Mouse (Mus musculus): ENCODE measurements around the gene H1fnt.

Gene H1fnt

GRCm38 (mm10) chr15:98257193-98257592 lies at the start of gene H1fnt:
Gene H1fnt, minus strand, starts transcription at chr15:98257293.
- DNase-seq = no peak

- DNase-seq = peak; percentile 67
Observed at GRCm38 (mm10) chr15:98295628-98296551, 38.8 kb upstream of the H1fnt start, which contains the start of gene Zfp641. Gene Zfp641, minus strand, starts transcription at chr15:98296161.

DNA sequence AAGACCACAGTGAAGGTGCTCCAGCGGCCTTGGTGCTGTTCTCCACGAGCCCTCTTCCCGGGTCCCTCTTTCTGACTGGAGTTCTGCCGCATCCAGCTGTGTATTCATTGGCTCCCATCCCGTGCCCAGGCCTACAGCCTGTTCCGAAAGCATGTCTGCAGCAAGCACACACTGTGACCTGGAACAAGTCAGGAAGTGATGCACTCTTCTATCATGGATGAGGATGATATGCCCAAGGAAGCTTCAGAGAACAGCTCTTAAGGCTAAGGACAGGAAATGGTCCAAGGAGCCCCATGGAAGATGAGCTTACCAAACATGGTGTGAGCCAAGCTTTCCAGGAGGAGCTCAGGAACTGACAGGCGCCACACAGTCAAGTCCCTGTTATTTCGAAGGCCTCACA lies 36.6 kb upstream of the H1fnt start:
- DNase-seq = no peak

GRCm38 (mm10) chr15:98288566-98288965 lies 31.5 kb upstream of the H1fnt start:
- DNase-seq = peak; percentile 53

DNA sequence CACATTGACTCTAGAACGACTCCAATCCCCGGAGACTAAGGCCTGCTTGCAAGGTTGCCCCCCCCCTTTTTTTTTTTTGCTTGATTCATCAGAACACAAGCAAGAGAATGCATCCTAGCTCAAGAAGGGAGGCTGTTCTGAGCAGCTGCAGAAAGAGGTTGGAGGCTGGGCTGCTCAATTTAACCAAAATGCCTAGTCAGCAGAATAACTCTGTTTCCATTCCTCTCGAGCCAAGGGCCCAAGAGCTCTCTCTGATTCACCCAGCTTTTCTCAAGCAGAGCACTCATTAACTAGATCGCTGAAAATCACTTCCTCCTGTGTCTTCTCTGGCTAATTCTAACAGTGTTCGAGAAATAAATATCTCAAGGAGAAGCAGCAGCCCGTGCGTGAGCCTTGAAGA lies 29.3 kb upstream of the H1fnt start:
- DNase-seq = no peak

DNA sequence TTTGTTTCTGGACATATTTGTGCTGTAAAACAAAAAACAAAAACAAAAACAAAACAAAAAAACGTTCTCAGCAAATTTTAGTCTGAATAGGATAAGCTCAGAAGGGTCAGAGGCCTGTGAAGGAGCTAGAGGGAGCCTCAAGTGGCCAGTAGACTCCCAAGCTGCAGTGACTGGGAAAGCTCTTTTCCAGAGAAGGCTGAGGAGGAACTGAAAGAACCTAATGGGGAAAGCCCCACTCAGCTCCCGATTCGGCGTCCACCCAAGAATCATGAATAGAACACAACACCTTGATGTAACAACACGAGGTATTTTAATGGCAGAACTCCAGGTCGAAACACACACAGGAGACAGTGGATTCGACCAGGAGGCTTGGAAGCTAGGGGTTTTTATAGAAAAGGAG lies 683 bp upstream of the H1fnt start:
- no peak for DNase-seq

DNA sequence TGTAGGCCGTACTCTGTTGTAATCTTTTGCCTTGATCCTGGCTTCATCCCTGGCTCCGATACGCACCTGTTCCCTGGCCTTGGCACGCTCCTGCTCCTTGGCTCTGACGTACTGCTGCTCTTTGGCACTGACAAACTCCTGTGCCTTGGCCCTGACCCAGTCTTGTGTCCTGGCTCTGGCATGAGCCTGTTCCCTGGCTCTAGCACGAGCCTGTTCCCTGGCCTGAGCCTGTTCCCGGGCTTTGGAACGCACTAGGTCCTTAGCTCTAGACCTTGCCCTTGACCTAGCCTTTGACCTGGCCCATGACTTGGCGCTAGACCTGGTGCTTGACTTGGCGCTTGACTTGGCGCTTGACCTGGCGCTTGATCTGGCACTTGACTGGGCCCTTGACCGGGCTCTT lies 822 bp downstream of the H1fnt start:
- DNase-seq = peak; percentile 51

GRCm38 (mm10) chr15:98235442-98235841 lies 21.7 kb downstream of the H1fnt start:
- no peak for DNase-seq

DNA sequence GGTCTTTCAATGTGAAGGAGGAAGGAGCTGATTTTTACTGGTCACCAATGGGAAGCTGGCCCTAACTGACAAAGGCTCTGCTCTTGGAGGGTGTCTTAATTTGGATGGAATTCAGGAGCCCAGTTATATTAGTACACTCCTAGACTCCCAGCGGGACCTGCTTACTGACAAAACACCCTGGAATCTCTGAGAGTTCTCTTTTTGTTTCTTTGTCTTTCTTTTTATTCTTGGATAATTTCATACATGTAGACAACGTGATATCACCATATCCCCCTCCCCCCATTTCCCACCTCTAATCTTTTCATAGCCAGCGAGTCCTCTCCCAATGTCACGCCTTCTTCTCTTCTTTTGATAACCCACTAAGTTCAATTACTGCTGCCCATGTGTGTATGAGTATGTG lies 22.7 kb downstream of the H1fnt start, which contains the start of gene Olfr286:
TSS of gene Olfr286 (minus strand) at position 101 of the 400 bp plus-strand sequence.
- DNase-seq = no peak

- no peak for DNase-seq
Observed at GRCm38 (mm10) chr15:98226096-98226495, 31.0 kb downstream of the H1fnt start.

GRCm38 (mm10) chr15:98225610-98226009 lies 31.5 kb downstream of the H1fnt start:
- DNase-seq = no peak

DNA sequence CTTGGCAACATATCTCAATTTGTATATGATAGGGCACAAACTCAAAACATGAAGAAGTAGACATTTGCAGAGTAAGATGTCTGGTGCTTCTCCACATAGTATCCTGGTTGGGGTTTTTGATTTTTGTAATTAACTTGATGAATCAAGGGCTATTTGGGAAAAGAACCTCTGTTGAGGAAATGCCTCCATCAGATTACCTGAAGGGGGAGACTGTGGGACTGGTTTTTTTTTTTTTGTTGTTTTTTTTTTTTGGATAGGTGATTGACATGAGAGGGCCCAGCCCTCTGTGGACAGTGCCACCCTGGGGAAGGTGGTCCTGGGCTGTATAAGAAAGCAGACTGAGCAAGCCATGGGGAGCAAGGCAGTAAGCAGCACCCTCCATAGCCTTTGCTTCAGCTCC lies 34.7 kb downstream of the H1fnt start:
- DNase-seq = no peak

GRCm38 (mm10) chr15:98220877-98221276 lies 36.2 kb downstream of the H1fnt start, which contains the start of the genes Gm44579 and Olfr287:
Gene Gm44579, minus strand, starts transcription at chr15:98220977.
Gene Olfr287, minus strand, starts transcription at chr15:98221056.
- peak; percentile 17 for DNase-seq

DNA sequence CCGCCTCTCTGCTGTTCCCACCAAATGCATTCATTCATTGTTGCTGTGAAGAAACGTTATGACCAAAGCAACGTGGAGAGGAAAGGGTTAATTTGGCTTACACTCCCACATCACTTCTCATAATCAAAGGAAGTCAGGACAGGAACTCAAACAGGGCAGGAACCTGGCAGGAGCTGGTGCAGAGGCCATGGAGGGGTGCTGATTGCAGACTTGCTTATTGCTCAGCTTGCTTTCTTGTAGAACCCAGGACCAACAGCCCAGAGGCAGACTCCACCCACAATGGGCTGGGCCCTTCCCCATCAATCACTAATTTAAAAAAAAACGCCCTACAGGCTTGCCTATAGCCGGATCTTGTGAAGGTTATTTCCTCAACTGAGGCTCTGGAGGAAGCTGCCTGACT lies 43.0 kb downstream of the H1fnt start:
- DNase-seq = no peak

DNA sequence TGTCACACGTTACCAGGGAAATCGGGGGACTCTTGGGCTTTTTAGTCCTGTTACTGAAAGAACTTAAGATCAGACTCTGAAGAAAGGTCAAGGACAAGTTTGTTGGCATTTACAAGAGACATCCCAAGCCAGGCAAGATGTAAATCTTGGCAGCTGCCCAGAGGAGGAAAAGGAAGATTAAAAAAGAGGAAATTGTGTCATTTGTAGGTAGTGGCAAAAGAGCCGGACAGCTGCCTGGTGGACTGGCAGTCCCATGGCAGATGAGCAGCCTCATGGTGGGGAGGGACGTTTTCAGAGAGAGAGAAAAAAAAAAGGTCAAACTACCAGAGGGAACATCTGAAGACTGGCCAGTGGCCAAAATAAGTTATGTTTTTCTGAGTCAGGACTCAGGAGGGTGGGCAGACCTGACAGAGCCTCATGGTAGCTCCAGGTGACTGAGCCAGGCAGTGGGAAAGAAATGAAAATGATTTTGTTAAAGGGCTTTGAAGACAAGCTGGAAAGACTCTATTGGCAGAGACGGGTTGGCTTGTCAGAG lies 43.7 kb downstream of the H1fnt start:
- DNase-seq = no peak

GRCm38 (mm10) chr15:98209676-98210075 lies 47.4 kb downstream of the H1fnt start:
- DNase-seq = no peak
